Mouse (Mus musculus) heart, adult 11 months (tissue): ENCODE data around the gene Sun1.
A peak's percentile ranks its signal among the peaks of the same experiment; 100 is the strongest.

Source experiments
- DNase-seq: peaks from one replicate; pipeline ENCODE4 v3.0.0; 2022

Gene Sun1

GRCm38 (mm10) chr5:139199995-139200769 lies at the start of gene Sun1:
Sun1 (plus strand) TSS chr5:139200637.
- DNase-seq: peak; percentile 100

GRCm38 (mm10) chr5:139160899-139161298 lies 39.5 kb upstream of the Sun1 start:
- no peak for DNase-seq

GRCm38 (mm10) chr5:139161632-139162031 lies 38.8 kb upstream of the Sun1 start:
- DNase-seq: peak; percentile 84

DNA sequence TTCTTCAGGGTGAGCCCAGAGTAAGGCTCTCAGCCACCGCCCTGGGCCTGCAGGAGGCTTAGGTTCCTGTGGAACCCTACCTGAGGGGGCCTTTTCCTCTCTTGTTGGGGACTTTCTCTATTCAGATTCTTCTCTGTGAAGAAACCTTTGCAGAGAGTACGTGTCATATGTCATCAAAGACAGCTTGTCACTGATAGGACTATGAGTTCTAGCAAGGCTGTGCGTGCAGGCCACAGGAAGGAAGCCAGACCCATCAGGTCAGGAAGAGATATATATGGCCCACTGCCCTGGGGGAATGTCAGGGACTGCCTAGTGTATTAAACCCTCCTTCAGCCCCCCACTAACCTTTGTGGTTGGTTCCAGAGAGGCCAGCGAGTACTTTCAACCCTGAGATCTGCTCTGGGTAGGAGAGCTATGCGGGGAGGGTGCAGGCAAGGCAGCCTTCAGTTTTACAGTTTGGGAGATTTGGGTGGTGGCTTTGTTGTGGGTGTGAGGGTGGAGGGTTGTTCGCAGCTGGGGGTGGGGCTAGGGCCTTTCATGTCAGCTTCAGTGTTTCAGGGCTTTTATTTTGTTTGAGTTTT lies 33.6 kb upstream of the Sun1 start:
- DNase-seq: no peak

GRCm38 (mm10) chr5:139167548-139167947 lies 32.9 kb upstream of the Sun1 start:
- DNase-seq: no peak

DNA sequence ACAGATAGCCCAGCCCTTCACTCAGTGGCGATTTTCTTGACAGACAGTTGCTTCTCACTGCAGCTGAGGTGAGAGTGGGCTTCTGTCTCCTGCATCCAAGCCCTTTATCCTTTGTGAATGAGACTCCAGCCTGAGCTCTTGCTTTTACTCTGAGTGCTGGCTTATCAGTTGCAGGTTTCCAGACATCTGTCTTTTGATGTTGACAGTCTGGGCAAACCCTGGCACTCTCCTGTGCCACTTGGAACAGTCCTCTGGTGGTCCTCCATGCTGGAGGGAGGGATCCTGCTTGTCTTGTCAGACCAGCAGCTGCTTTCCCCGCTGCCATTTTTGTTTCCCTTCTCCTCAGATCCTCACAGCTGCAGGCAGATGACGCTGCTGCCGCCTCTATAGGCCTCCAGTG lies 28.5 kb upstream of the Sun1 start:
- DNase-seq: no peak

DNA sequence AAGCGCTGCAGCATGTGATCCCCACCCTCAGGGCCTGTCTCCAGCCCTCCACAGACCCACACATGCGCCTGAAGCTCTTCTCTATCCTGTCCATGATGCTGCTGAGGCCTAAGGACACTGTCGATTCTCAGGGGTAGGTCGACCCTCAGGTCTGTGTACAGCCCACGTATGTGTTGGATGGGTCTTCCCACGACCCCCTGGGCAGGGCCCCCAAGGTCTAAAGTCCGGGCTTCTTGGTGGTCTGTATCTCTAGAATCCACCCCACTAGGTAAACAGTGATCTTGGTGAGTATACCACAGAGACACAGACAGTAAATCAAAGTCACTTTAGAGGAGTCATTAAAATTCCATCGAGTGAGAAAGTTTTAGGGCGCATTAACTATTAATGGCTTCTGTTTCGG lies 26.3 kb upstream of the Sun1 start:
- no peak for DNase-seq

DNA sequence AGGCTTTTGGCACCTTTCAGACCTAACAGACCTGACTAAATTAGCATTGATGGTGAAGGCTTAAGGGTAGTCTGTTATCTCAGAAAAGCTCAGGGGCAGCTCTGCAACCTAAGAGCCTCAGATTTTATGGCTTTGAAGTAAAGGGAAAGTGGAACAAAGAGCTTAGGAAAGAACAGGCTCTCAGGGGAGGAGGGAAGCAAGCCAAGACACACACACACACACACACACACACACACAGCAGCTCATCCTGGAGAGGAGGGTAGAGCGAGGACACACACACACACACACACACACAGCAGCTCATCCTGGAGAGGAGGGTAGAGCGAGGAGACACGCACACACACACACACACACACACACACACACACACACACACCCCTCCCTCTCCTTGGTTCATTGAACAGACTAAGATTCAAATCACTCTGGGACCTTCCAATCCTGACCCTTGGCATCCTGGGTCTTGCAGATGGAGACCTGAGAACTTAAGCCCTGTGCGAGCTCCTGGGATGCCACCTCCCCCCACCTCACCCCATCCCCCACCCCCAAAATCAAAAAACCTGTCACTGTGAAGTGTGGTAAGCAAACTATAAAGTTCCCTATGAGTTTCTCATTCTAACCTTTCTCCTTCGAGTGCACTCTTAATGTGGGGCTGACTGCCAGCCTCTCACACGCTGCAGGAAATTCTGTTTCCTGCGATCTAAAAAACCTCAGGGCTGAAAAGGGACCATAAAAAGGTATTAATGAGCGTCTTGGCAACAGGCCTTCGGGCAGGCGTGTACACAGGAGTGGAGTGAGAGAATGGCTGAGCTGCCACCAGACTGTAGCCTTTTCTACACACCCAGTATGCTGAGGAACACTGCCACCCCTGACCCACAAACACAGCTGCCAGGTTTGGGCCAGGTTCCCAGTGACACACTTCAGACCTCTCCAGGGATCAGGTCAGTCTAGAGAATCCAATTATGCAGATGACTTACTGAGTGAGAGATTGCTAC lies 25.6 kb upstream of the Sun1 start:
- peak; percentile 96 for DNase-seq

DNA sequence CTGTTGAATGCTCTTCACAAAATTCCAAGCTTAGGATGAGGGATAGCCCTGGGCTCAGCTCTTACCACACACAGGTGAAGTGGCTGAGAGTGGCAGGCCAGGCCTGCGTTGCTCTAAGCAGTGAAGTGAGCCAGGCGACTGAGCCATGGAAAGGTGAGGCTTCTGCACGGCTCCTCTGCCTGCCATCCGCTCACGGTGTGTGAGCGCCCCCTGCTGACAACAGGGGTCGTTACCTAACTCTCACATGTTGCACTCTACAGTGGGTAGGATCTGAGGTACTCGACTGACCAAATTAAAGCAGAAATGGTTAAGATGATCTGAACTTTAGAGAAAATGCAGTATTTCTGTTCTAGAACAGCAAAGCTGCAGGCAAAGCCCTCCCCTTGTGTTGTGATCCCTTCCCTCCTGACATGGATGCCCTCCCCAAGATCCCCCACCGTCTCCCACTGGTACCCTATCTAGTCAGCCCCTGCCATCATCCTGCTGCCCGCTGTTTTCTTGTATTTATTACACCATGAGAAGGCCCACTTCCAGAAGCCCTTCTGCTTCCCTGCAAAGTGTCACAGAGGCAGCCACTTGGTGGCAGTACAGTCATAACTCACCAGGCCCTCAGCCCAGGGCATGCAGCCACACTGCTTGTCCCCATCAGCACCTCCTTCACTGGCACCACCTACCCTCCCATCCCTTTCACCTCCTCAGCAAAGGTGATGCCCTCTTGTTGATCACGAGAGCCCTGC lies 21.4 kb upstream of the Sun1 start:
- peak; percentile 93 for DNase-seq

GRCm38 (mm10) chr5:139183131-139183530 lies 17.3 kb upstream of the Sun1 start:
- DNase-seq: peak; percentile 84

GRCm38 (mm10) chr5:139183601-139184000 lies 16.8 kb upstream of the Sun1 start:
- no peak for DNase-seq

GRCm38 (mm10) chr5:139184897-139185296 lies 15.5 kb upstream of the Sun1 start:
- DNase-seq: no peak

DNA sequence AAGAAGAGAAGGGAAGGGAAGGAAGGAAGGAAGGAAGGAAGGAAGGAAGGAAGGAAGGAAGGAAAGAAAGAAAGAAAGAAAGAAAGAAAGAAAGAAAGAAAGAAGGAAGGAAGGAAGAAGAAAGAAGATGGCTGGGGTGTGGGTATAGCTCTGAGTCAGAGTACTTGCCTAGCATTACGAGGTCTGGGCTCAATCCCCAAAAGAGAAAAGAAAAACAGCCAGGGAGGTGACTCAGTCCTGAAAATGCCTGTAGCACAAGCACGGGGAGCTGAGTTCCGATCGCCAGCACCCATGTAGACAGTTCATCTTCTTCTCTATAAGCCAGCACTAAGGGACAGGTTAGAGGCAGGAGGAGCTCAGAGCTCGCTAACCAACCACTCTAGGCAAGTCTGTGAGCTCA lies 10.7 kb upstream of the Sun1 start:
- no peak for DNase-seq

DNA sequence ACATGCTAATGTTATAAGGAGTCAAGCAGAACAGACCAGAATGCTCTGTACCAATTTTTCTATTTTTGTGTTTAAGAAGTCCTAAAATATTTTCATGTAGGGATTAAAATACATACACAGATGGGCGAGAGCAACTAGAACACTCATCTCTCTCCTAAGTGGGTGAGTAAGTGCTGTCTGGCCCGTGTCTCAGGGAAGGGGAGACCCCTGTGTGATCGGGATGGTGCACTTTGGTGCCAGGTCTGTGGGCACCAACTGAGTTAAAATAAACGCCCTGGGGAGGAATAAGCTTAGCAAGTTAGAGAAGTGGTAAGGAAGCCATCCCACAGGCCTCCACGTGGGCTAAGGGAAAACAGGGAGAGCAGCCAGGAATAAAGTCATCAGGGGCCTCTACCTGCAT lies 9.5 kb upstream of the Sun1 start:
- DNase-seq: no peak

- no peak for DNase-seq
Observed at GRCm38 (mm10) chr5:139198779-139199178, 1.7 kb upstream of the Sun1 start.

DNA sequence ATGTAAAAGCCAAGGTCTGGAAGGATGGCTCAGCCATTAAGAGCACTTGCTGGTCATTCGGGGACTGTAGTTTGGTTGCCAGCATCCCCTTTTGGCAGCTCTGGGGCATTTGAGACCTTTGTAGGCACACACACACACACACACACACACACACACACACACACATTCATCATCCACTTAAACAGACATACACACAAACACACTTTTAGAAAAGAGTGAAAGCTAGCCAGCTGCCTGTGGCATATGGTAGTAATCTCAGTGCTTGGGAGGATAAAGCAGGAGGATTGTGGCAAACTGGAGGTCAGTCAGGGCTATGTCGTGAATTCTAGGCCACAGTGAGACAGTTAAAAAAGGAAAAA lies 822 bp upstream of the Sun1 start:
- no peak for DNase-seq

GRCm38 (mm10) chr5:139200770-139201569 lies 533 bp downstream of the Sun1 start:
- DNase-seq: no peak

- DNase-seq: no peak
Observed at GRCm38 (mm10) chr5:139202127-139202526, 1.7 kb downstream of the Sun1 start.

- no peak for DNase-seq
Observed at GRCm38 (mm10) chr5:139203312-139203711, 2.9 kb downstream of the Sun1 start.

GRCm38 (mm10) chr5:139206081-139206480 lies 5.6 kb downstream of the Sun1 start:
- DNase-seq: no peak

GRCm38 (mm10) chr5:139206525-139206924 lies 6.1 kb downstream of the Sun1 start:
- no peak for DNase-seq

DNA sequence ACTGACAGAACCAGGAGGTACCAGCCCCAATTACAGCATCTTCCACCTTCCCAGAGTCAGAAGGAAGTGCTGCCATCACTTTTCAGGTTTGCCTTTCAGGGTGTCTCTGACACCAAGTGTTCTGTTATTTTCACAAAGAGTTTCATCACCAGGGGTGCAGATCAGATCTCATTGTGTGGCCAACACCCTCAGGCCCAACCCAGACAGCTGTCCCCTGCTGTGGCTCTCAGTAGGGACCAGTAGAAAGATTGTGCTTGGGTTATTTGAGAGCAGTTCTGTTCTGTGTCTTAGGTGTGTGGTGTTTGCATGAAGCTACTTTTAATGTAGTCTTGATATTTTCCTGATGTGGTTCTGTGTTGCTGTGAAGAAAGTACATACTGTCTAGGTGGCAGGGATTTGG lies 7.7 kb downstream of the Sun1 start:
- no peak for DNase-seq
